Mouse (Mus musculus) embryonic fibroblast, embryonic 13.5 days (primary cell): Measurements from ENCODE around the gene Pygm.

Source experiments
- CTCF ChIP-seq: IDR thresholded peaks from 2 replicates; pipeline ENCODE4 v1.5.1; 2011; ENCODE audit warnings: mild to moderate bottlenecking, control low read depth, low read length, moderate library complexity, borderline replicate concordance; ENCODE audit not compliant: insufficient read depth
- POLR2A ChIP-seq: IDR thresholded peaks from 2 replicates; pipeline ENCODE4 v1.6.1; 2011; ENCODE audit warnings: low read depth, mild to moderate bottlenecking, control low read depth, low read length, moderate library complexity

- TF ChIP-seq CTCF (no peak), POLR2A (no peak)
Observed at GRCm38 (mm10) chr19:6408749-6409148, 24.6 kb downstream of the Pygm start.
